Mouse (Mus musculus) E14TG2a.4 (cell line): ENCODE data around the gene Car14.

ENCODE experiments used
- CTCF ChIP-seq: conservative IDR thresholded peaks from 2 replicates; pipeline ENCODE4 v1.5.1; 2014; ENCODE audit warnings: low read length
- POU5F1 ChIP-seq: IDR thresholded peaks from 2 replicates; pipeline ENCODE4 v1.6.1; 2014; ENCODE audit warnings: low read length, borderline replicate concordance

- TF ChIP-seq CTCF (no peak), POU5F1 (no peak)
These were observed 4.5 kb downstream of the Car14 start for GRCm38 (mm10) chr3:95899800-95900524.
